Mouse (Mus musculus) c-Kit-positive CD71-positive TER-119-negative erythroid progenitor cells, embryonic 14.5 days (primary cell): Measurements from ENCODE around the gene Psmb8.

Experiments used
- DNase-seq: peaks from one replicate; pipeline ENCODE4 v3.0.0-alpha.2; 2013; ENCODE audit warnings: low read depth

Gene Psmb8

DNA sequence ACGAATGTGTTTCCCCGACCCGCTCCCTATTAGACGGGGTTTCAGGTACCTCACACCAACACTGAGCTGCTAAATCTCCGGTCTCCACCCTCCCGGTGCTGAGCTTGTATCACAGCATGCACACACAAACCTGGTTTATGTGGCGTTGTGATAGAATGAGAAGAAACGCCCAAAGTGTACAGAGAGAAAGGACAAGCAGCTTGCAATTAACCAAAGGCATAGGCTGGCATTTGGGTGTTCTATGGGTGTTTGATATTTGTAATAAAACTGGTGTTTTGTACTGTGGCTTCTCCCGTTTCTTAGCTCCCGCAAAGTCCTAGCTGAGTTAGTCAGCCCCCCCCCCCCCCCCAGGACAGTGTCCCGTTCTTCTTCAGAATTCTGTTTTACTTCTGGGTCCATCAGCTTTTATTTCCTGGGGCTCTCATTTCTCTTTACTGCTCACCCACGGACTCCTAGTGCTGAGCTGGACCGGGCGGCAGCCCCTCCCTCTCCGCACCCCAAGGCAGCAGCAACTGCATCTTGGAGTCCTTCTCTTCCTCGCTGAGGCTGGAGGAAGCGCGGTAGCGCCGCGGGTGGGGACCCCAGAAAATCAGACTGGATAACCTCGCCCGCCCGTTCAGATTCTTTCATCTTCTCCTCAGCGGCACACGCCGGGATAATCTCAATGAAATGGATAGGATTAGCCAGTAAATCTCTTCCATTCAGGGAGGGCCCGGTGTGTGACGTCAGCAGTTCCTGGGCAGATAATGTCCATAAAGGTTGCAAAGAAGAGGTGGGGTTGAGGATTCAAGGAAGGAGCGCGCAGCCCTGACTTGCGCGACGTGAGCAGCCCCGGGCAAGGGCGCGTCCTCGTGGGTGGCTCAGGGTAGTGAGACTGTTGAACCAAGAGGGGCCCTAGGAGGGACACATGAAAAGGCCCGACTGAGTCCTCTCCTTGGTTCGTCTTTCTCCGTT, at the start of gene Psmb8:
Psmb8 (plus strand) TSS at position 781 of the 954 bp plus-strand sequence.
- no peak for DNase-seq

DNA sequence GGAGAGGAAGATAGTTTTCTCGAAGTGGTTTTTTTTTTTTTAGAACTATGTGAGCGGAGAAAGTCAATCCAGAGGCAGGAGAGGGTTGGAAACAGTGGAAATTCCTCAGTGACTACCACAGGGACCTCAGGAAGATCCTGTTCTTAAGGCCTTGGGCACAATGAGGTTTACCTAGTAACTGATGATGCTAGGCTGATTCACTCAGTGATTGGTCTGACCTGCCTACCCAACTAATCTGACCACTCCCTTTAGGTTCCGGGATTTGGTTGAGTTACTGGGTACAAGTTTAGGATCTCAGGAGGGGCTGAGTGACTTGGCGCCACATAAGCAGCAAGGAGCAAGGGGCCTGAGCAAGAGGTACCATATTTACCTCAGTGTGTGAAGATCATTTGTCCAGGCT, 44.6 kb upstream of the Psmb8 start, which contains the start of gene H2-DMb1:
H2-DMb1 (plus strand) TSS at position 150 of the 400 bp plus-strand sequence.
- no peak for DNase-seq

DNA sequence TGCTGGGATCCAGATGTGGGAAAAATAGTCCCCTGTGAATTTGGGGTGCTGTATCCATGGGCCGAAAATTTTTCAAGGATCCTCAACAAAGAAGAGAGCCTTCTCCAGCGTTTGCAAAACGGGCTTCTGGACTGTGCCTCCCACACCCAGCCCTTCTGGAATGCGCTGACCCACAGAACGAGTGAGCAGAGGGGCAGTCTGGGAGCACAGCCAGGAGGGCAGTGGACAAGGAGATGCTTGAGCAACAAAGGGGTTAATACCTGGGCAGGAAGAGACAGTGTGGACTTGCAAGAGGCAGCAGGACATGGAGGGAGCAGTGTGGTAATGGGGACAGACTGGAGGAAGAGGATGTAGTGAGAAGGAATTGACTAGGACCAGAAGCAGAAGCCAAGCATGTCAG, 42.0 kb upstream of the Psmb8 start:
- no peak for DNase-seq

DNA sequence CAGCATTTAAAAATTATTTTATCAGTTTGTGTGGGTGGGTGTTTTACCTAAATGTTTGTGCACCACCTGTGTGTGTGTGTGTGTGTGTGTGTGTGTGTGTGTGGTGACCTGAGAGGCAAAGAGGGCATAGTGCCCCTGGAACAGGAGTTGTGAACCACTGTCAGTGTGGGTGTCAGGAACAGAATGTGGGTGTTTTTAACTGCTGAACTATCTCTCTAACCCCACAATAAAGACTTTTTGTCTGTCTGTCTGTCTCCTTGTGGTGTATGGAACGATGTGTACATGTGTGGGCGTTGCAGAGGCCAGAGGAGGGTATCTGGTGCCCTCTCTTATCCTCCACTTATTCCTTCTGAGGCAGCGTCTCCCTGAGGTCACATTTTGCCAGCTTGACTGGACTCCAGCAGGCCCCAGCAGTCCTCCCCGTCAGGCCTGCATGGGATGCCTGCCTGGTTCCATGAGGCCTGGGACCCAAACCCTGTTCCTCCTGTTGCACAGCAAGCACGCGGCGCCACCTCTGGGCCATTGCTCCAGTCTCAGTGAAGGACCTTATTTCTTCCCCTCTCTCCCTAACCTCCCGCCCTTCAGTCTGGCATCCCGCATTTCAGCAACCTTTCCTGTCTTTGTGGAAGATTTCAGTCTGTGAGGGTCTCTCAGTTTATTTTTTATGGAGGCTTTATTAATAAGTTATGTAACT, 33.2 kb upstream of the Psmb8 start:
- DNase-seq = no peak

DNA sequence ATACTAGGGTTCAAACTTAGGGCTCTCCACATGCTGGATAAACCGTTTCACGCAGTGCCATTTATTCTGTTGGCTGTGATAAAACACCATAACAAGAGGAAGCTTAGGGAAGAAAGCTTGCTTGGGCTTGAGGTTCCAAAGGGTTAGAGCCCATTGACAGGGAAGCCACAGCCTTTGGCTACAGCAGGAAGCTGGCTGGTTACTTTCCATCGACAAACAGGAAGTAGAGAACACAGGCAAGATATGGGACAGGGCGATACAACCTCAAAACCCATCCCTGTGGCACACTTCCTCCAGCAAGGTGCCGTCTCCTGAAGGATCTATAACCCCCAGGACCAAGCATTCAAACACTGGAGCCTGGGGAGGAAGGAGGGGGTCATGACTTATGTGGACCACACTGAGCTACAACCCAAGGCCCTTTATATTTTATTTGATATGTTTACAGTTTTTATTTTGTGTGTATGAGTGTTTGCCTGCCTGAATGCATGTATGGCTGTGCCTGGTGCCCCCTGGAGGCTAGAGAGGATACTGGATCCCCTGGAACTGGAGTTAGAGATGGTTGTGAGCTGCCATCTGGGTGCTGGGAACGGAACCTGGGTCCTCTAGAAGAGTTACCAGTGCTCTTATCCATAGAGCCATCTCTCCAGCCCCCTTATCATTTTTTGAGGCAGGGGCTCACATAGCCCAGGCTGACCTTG, 32.3 kb upstream of the Psmb8 start:
- DNase-seq = no peak

DNA sequence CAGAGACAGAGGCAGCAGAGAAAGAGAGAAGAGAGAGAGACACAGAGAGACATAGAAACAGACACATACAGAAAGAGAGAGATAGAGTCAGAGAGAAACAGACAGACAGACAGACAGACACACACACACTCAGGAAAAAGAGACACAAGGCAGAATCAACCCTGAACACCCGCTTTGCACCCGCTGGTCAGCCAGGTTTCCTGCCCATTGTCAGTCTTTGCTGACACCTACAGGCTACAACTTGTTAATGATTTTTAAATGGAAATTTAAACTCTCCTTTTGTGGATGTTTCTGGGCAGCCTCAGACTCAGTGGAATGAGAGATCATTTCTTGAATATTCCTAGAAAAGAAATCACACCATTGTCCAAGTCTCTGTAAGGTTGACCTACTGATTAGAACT, 28.2 kb upstream of the Psmb8 start:
- no peak for DNase-seq

DNA sequence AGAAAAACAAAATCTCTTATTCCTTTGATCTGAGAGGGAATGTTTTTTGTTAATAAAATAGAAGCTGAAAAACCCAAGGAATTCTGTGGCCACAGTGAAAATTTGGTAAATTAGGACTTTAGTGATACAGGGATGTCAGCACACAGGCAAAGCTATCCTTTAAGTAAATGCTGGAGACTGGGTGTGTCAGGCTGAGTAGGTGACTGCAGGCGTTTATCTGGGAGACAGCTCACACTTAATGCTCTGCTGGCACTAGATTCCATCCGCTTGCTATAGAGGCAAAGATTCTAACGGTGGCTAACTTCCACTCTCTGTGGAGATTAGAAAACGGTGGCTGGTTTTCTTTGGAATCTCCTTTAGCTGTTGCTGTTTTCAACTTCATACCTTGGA, 27.0 kb upstream of the Psmb8 start:
- no peak for DNase-seq

DNA sequence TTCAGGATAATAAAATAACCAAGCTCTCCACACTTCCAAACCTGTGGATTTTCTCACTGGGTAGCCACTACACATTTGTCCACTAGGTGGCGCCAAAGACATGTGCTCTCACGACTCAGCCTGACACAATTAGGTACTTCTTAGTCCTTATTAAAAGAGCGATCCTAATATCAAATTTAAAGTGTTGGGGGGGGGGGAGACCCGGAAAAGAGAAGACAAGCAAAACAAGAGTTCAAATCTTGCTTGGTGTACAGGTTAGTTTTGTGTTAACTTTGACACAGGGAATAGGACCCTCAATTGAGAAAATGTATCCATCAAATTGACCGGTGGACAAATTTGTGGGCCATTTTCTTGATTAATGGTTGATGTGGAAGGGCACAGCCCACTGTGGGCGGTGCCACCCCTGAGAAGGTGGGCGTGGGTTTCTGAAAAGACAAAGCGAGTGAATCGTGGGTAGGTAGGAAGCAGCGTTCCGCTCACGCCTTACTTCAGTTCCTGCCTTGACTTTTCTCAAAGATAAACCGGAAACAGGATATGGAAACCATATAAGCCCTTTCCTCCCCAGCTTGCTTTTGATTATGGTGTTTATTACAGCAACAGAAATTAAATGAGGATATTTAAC, 26.5 kb upstream of the Psmb8 start:
- DNase-seq = peak; percentile 81

DNA sequence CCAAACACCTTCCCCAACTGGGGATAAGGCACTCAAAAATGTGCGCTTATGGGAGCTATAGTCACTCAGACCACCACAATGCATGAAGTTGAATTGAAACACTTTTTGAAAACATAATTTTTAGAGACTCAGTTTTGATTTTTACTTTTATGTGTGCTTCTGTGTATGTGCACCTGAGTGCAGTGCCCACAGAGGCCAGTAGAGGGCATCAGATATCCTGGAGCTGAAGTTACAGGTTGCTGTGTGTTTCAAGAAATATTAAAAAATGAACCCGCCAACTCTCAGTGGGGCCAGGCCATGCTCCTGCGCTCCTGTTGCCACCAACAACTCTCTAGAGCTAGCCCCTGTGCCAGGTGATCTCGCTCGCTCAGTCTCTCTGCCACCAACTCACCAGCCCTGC, 25.0 kb upstream of the Psmb8 start:
- no peak for DNase-seq

DNA sequence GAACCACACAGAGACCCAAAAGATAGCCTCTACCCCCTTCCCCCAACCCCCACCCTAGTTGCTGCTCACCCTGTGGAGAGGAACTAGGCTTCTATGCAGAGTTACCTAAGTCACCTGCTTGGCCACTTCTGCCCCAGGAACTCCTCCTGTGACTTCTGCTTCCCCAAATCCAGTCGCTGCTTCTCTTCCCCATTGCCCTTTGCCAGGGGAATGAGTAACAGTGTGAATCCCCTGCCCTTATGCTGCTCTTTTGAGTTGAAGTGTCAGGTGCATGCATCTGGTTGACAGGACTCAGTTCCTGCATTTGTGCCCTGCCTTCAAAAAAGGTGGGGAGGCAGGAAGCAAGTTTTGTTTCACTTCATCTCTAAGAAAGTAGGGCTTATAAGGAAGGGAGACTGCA, 23.4 kb upstream of the Psmb8 start:
- no peak for DNase-seq

DNA sequence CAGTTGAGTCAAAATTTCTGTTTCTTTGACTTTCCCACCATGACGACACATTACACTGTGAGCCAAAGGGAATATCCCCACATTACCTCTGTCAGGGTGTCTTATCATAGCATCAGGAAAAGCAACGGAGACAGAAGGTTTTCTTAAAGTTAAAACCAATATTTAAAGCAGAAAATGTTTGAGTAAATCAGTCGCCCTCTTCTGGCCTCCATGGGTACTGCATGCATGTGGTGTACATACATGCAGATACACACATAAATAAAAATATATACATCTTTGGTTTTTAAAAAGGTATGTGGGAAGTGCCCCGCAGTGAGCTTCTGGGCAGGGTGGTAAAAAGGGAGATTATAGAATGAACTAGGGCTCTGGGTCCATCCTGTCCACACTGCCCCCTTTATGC, 20.3 kb upstream of the Psmb8 start:
- no peak for DNase-seq

DNA sequence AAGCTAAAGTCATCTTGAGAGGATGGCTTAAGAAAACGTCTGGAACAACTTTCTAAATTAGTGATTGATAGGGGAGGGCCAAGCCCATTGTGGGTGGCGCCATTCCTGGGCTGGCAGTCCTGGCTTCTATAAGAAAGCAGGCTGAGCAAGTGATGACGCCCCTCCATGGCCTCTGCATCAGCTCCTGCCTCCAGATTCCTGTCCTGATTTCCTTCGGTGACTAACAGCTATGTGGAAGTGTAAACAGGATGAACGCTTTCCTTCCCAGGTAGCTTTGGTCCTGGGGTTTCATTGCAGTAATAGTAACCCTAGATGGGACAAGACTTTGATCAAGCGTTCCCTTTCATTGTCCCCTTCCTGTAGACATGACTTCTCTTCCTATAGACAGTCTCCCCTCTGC, 18.5 kb upstream of the Psmb8 start:
- DNase-seq = no peak

DNA sequence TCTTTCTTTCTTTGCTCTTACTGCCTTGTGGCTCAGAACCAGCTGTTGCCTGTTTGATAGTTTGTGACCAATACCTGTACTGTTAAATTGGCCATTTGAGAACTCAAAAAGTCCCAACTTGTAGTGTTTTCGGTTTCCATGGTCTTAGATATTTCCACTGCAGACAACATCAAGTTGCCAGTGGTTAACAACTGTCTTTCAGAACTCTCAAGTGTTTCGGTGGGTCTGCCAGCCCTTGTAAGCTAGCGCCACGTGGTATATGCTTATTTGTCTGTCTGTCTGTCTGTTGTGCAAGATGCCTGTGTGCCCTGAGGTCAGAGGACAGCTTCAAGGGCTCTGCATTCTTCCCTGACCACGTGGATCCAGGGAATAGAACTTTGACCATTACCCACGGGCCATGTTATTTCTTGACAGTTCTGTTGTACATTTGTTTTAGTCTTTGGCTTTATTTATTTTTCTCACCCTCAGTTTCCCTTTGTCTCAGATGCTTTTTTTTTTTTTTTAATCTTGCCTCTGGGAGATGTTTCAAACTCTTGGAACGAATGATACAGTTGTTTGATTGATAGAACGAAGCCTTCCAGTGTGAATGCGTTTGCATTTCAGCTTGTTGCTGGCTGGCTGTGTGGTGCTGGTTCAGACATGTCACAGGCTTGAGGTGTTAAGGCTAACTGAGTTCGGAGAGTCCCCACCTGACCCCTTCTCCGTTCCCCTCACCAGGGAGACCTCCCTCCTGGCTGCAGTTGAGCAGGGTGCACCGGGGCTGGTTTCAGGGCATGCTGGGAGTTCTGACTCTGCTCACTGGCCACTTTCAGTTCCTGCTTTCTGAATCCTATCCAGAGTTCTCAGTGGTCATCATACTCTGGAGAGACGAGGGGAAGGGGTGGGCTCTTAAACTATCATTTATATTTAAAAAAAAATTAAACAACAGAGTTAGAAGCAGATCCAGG, 17.3 kb upstream of the Psmb8 start:
- DNase-seq = no peak

DNA sequence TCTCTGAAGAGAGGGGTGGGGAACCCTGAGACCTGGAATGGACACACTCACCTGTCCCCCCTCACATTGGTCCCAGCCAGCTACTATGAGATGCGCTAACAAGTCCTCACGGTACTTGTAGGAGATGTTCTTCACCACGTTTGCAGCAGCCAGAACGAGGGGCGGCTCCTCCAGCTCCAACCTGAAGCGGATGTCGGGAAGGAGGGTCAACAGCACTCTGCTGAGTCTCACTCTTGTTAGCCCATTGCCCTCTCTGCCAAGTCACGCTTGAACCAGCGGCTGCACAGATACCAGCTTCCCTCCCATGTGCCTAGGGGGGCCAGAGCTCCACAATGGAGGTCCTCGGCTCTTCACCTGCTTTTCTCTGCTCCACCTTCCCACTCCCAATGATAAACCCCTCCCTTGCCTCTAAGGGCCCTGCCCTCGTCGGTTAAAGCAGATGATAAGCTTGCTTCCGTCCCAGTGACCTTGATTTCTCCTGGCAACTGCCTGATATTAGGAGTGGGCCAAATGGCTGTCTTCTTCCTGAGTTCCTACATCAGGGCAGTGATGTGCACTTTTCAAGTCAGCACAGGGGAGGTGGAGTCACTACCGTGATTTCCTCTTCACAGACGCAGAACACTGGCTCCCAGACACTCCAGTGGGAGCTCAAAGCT, 13.8 kb upstream of the Psmb8 start:
- no peak for DNase-seq

DNA sequence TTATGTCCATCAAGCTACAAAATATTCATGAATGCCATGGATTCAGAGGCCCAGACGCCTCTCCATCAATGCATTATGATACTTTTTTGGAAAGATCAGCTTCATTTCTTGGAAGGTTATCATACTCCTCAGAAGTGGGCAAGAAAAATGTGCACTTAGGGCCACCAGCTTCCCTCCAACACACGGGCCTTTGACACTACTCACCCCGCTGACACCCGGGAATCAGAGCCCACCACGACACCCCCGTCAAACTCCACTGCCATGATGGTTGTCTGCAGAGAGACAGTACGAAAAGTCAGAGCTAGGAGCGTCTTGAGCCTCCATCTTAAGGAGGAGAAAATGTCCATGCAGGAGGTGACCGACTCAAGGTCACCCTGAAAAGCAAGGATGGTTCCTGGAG, 12.0 kb upstream of the Psmb8 start:
- DNase-seq = no peak

DNA sequence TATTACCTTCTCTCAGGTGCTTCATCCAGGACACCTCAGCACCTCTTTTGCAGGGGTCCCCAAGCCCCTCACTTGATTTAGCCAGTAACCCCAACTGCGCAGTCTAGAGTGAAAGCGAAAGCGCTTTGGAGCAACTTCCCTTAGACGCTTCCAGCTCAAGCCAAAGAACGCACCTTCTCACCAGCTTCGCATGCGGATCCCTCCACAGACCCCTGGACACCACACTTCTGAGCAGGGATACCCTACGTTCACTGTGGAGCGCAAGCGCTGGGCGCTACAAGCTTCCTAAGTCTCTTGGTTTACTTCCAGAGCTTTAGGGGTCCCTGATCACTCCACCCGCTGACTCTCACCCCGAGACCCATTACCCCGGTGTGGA, 10.6 kb upstream of the Psmb8 start:
- DNase-seq = no peak

DNA sequence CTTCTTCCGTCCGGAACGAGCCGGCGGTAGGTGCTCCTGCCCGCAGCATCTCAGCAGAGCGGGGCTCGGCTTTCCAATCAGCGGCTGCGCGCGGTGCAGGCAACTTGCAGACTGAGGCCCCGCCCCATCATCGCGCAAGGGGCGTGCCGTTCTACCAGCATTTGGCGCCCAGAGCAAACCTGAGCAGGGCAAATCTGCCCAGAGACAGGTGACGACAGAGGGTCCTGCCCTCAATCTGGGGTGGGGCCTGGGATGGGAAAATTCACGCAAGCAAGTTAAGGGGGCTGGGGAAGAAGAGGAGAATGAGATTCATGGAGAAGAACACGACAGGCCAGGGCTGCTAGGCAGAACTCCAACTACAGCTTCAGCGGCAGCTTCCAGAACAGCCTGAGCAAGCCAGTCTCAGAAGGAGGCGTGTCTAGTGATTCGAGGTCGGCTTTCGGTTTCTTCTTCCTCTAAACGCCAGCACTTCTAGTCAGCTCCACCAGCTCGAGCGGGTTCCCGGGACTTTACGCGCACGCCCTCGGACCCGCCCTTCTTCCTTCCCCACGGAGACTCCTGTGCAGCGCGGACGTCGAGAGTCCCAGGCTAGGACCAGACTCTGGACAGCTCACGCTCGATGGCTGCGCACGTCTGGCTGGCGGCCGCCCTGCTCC, 10.1 kb upstream of the Psmb8 start, which contains the start of the genes Tap1 and Psmb9:
Tap1 (plus strand) TSS at position 293 of the 656 bp plus-strand sequence.
Psmb9 (minus strand) TSS at position 504 of the 656 bp plus-strand sequence.
- peak; percentile 97 for DNase-seq

DNA sequence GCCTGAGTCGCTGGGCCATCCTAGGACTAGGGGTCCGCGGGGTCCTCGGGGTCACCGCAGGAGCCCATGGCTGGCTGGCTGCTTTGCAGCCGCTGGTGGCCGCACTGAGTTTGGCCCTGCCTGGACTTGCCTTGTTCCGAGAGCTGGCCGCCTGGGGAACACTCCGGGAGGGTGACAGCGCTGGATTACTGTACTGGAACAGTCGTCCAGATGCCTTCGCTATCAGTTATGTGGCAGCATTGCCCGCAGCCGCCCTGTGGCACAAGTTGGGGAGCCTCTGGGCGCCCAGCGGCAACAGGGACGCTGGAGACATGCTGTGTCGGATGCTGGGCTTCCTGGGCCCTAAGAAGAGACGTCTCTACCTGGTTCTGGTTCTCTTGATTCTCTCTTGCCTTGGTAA, 9.5 kb upstream of the Psmb8 start:
- DNase-seq = no peak

DNA sequence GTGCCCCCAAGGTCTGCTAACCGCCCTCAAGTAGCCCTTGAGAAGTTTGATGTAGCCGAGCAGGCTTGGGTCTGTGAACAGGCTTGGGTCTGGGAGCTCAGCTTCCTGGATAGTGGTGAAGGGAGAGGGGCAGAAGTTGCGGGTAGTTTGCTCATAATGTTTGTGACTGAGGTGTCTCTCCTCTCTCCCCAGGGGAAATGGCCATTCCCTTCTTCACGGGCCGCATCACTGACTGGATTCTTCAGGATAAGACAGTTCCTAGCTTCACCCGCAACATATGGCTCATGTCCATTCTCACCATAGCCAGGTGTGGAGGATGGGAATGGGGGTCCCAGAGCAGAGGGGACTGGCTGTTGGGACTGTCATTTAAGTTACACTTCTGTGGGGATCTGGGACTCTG, 8.5 kb upstream of the Psmb8 start:
- no peak for DNase-seq

DNA sequence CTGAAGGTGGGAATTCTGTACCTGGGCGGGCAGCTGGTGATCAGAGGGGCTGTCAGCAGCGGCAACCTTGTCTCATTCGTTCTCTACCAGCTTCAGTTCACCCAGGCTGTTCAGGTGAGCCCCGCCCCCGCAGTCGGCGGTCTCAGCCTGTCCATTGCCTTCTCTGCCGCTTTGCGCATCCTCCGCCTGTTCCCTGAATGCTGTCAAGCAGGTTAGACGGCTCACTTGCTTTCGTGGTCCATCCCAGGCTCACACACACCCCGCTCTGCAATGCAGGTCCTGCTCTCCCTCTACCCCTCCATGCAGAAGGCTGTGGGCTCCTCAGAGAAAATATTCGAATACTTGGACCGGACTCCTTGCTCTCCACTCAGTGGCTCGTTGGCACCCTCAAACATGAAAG, 4.7 kb upstream of the Psmb8 start:
- no peak for DNase-seq
